Mouse (Mus musculus): ENCODE results near the gene Grk2.

Gene Grk2

DNA sequence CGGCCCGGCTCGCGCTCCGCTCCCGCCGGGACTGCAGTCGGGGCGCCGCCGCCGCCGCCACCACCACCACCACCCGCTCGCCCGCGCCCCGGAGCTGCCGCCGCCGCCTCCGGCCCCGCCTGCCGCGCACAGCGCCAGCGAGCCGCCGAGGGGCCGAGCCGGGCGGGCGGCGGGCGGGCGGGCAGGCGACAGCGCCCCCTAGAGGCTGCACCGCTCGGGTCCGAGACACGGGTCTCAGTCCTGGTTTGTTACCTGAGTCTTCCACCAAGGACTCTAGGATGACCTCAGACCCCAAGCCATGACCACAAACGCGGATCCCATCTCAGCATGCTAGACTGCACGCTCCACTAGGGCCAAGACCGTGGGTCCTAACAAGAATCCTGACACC, at the start of gene Grk2:
Gene Grk2 (minus strand): TSS at position 33 of the 388 bp plus-strand sequence.
- peak; percentile 75 for DNase-seq (ENCODE audit: inconsistent ontology term)

DNA sequence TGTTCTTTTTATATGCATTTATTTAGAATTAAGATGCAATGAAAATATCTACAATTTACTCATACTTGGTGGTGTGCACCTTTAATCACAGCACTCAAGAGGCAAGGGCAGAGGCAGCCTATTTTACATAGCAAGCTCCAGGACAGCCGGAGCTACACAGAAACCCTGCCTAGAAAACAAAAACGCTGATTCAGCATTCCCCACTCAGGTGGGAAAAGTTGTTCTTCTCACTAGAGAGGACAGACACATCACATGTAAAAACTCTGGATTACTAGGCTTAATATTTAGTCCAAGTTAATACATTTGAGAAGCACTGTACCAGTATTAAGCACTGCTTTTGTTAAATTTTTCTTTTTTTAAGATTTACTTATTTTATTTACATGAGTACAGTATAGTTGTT, 43.4 kb upstream of the Grk2 start:
- DNase-seq (ENCODE audit: inconsistent ontology term): no peak

DNA sequence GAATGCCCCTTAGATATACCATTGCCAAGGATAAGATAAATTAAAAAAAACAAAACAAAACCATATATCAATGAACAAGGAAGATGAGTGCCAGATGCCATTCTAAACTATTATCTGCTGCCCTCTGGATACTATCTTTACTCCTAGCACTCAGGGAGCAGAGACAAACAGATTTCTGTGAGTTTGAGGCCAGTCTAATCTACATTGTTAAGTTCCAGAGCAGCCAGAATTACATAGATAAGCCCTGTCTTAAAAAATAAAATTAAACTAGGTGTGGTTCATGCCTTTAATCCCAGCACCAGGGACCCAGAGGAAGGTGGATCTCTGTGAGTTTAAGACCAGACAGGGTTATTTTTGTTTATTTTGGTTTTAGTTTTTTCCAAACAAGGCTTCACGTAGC, 40.5 kb upstream of the Grk2 start:
- DNase-seq (ENCODE audit: inconsistent ontology term): no peak

DNA sequence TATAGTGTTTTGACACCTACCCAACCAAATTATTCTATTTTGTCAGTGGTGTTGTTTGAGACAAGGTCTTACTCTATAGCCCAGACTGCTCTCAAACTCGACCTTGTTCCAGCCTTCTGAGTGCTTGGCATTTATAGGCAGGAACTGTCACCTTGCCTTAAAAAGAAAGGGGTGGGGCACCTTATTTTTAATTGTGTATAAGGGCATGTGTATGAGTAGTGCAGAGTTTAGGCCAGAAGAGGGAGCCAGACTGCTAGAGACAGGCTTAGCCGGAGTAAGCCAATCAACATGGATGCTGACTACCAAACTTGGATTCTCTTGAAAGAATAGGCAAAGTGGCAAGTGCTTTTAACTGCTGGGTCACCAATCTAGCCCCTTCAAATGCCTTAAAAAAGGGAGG, 32.1 kb upstream of the Grk2 start:
- peak; percentile 42 for DNase-seq (ENCODE audit: inconsistent ontology term)

DNA sequence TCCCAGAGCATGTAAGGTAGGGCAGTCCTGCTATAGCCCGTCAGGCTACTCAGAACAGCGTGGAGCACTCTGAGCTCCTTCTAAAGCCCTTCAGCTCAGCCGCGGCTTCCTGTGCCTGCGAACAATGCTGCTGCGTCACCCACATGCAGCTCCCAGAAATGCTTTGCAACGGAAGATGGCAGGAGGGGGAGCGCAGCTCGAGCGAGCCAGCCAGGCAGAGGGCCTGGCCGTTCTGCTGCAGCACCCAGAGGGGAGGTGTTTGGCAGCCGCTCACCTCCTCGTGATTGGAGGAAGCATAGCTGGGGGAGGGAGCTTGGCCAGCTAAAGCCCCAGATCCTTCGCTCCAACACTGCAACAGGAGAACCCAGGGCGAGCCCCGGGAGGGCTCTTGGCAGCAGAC, 27.8 kb upstream of the Grk2 start:
- peak; percentile 96 for DNase-seq (ENCODE audit: inconsistent ontology term)

DNA sequence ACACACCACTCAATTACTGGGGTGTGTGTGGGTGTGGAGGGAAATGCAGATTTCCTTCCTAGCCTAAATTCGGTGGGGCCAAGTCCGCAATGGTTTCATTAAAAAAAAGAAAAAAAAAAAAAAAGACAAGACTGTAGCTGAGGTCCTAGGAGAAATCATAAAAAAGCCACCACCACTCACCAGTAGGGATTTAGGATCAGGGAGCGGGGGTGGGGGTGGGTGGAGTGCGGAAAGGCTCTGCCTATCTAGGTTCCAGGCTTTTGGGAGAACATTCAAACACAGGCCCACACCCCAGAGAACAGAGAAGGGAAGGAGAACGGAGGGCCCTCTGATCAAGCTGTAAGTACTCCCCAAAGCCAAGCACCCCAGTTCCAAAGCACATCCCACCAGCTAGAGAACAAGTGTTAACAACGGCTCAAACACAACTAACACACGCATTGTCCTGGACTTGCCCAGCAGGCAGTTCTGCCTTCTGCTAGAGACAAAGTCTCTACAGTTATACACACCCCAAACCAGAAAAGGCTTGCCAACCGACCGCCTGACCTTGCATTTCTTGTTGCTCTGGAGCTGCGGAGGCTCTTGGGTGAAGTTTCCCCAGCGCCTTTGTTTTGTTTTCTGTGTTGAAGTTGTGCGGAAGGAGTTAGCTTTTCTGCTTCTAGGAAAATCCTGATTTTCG, 27.2 kb upstream of the Grk2 start:
- DNase-seq (ENCODE audit: inconsistent ontology term): peak; percentile 52

DNA sequence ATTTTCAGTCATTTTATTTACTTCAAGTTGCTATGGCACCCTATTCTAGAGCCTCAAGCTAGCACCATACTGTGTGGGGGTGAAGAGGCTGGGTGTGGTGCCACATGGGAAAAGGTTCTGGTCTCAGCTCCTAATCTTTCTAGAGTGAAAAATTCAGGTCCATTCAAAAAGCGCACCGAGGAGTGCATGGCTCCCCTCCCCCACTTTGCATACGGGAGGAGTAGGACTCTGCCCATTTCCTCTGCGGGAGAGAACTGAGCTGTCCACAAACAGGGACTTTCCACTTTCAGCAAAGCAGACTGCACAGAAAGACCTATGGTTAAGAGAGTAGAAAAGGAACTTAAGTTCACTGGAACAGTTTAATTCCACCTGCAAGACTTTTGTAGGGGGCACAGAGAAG, 26.6 kb upstream of the Grk2 start:
- peak; percentile 56 for DNase-seq (ENCODE audit: inconsistent ontology term)

DNA sequence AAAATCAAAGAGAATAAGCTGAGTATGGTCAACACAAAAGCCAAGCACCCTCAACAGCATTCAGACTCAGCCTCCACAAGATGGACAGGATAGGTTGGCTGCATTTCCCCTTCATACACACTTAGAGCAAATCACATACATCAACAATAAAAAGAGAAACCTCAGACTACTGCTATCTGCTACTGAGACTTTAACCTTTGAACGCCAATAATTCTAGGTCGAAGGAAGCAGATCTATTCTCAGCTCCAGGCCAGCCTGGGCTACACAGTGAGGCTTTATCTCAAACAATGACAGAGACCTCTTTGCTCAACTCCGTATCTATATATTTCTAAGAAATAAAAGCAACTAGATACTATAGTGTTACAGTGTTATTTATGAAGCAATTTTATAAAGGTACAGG, 25.3 kb upstream of the Grk2 start:
- DNase-seq (ENCODE audit: inconsistent ontology term): no peak

DNA sequence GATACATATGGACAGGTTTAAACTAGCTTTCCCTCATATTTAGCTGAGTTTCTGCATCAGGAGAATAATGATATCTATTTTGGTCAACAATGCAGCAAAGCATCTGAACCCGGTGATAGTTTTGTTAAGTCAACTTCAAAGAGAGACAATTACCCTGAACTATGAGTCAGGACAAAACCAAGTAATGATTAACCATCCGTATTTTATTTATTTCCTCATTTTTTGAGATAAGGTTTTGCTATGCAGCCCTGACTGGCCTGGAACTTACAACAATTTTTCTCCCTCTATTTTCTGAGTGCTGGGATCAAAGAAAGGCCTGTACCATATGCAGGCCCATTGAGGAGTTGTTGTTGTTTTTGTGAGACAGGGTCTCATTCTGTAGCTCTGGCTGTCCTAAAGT, 24.6 kb upstream of the Grk2 start:
- DNase-seq (ENCODE audit: inconsistent ontology term): no peak

DNA sequence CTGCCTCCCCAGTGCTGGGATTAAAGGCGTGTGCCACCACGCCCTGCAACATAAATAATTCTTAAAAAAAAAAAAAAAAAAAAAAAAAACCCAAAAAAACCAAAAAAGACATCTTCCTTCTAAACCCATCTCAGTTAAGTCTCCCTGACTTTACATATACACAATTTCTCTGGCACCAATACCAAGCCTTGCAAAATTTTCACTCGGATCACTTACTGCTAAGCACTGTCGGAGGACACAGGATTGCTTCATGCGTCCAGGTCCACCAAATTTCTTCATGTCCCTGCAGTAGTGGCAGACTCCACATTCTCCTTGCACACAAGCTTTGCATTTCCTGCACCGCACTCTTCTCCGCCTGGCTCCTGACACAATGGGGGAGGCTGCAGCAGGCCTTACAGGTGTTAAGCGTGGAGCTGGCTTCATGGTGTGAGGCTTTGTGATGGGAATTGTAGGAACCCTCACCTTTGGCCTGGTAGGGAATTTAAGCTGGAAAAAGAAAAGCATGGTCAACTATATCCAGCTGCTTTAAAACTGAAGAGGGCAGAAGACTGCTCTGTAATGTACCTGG, 22.8 kb upstream of the Grk2 start:
- DNase-seq (ENCODE audit: inconsistent ontology term): no peak

DNA sequence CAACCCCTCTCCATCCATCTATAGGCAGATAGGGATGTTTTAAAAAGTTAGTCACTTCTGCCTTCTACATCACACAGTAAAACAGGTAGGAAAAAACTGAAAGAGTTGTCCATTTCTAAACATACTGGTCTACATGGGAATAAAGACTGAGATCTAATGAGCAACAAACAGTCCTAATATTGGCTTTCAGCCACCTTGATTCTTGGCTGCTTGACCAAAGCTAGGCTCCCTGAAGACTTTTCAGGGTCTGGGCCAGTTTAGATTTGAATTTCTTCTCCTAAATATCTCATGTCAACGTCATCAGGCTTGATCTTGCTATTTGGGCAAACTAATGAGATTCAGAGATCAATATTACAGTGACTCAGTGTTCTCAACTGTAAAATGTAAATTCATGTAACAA, 20.9 kb upstream of the Grk2 start:
- DNase-seq (ENCODE audit: inconsistent ontology term): no peak

DNA sequence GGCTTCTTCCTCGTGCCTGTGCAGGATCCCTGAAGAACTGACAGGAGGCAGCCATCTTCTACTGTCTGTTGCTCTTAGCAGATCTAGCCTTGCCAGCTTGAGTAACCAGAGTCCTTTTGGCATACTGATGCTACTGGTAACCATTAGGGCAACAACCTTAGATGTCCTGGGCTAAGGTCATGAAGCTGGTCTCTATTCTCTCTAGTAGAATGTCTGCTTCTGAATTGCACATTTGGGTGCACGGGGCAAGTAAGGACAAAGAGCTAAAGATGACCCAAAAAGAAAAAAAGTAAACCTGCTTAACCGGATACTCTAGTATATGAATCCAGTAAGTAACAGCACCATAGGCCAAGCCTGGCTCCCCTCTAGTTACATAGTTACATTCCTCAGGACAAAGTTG, 20.1 kb upstream of the Grk2 start:
- DNase-seq (ENCODE audit: inconsistent ontology term): no peak

DNA sequence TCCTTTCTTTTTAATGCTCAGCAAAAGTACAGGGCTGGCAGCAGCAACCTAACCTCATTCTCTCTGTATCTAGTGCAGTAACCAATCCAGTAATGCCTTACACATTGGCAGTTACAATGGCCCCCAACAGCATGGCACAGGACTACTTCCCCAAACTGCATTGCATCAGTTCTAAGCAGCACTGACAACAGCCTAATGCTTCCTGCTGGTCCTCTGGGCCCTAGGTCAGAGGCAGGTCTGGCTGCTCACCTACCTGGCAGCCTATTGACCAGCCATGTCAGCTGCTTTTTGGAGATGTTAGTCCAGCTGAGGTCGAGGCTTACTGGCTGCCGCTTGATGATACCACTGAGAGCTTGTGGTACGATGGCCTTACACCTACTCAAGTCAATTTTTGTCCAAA, 16.1 kb upstream of the Grk2 start:
- no peak for DNase-seq (ENCODE audit: inconsistent ontology term)

DNA sequence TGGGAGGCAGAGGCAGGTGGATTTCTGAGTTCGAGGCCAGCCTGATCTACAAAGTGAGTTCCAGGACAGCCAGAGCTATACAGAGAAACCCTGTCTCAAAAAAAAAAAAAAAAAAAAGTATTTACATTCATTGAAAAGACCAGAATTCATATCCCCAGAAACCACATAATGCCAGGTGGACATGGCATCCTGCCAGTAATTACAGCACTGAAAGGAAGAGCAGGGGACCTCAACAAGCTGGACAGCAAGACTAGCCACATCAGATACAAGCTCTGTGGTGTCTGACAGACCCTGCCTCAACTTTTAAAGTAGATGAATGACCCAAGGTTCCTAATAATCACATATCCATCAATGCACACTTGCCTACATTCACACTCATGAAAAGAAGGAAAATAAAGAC, 15.6 kb upstream of the Grk2 start:
- DNase-seq (ENCODE audit: inconsistent ontology term): no peak

DNA sequence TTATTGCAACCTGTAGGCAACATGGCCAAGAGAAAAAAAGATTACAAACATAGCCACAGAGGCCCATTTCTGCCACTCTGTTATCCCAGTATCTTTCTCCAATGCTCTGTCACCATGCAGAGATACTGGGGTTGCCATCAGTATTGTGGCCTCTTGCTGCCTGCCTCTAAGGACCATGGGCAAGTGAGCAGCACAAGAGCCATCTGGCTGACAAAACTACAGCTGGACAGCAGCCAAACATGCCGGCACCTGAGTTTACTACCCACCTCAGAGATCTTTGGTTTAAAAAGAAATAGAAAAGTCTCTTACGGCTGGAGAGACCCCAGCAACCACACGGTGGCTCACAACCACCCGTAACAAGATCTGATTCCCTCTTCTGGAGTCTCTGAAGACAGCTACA, 13.2 kb upstream of the Grk2 start:
- no peak for DNase-seq (ENCODE audit: inconsistent ontology term)

DNA sequence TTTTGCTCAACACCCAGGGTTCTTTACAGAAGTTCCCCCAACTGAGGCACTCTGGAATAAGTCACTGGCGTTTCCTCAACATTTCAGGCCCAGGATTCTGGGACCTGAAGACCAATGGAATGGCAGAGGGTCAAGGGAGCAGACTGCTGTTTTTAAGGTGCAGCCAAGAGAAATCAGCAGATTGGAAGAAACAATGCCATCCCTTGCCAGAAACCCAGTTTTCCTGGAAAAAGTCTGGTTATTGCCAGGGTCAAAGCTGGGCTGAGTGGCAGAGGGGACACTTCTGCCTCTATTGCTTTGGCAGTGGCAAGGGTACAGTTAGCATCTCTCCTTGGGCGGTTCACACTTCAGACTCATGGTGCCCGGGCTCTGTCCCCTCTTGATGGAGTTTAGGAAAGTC, 11.2 kb upstream of the Grk2 start:
- no peak for DNase-seq (ENCODE audit: inconsistent ontology term)

DNA sequence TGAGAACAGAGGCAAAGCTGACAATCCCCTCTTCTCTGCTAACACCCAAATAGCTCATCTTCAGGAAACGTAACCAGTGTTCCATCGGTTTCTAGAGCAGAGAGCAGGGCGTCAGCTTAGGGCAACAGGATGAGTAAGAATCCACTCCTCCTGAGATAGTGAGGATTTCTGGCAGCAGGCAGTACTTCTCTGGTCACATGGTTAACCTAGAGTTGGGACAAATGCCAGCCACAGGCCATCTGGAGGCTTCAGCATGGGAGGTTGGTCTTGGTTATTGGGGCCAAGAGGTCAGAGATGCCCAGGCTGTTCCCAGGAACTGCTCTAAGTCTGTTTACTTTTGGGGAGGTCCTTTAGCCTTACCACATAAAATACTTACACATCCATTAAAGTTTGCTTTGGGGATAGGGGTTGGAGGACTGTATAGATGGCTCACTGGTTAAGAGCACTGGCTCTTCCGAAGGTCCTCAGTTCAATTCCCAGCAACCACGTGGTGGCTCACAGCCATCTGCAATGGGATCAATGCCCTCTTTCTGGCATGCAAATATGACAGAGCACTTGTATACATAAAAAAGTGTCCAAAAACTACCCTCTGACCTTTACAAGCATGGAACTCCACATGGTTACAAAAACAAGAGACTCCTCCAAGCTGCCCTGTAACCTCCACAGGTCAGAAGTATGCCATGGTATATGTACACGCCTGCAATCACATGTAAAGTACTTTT, 9.4 kb upstream of the Grk2 start:
- DNase-seq (ENCODE audit: inconsistent ontology term): peak; percentile 51

DNA sequence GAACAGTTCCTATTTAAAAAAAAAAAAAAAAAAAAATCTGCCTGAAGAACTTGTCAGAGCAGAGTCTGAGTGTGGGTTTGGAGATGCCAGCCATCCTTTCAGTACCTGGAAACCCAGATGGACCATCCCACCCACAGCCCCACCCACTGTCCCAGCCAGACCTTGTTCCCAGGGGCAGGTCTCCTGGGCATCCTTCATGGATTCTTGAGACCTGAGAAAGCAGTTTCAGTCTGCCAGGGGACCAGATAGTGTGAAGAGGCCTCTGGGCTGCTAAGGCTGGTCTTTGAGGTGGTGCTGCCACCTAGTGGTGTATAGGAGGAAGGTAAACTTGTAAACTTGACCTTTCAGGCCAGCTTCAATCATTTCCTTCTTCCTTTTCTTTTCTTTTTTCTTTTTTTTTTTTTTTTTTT, 3.8 kb upstream of the Grk2 start:
- peak; percentile 58 for DNase-seq (ENCODE audit: inconsistent ontology term)

DNA sequence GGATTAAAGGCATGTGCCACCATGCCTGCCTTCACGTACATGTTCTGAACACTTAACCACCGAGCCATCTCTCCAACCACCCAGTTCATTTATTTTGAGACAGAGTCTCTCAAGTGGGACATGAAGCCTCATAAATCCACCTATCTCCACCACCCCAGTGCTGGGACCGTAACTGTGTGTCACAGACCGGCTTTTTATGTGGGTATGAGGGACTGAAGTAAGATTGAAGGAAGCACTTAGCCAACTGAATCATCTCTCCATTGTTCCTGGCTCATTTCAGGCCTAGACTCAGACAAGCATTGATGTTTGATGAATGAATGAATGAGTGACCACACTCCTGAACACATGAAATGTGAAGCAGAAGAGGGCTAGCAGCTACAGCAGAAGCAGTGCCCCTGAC, 3.3 kb upstream of the Grk2 start:
- DNase-seq (ENCODE audit: inconsistent ontology term): no peak

DNA sequence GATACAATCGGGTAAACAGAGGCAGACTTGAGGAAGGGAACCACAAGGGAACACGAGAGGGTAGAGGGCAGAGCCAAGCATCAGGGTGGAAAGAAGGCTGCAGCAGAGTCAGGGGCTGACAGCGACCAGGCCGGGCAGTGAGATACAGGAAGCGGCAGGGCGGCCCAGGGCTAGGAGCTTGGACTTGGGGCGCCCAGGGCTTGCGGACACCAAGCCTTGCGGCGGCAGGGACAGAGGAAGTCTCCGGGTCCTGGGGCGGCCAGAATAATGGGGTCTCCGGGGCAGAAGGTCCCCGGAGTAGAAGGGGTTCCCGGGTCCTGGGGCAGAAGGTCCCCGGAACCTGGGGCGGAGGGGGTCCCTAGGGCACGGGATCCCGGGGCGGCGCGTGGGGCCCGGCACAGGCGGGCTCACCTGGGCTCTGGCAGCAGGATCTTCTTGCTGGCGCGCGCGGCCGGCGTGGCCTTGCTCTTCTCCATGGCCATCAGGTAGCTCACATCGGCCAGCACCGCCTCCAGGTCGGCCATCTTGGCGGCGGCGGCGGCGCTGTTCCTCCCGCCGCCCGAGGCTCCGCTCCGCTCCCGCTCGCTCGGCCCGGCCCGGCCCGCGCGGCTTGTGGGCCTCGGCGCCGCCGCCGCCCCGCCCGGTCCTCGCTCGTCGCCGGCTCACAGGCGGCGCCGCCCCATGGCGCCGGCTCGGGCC, 382 bp downstream of the Grk2 start:
- peak; percentile 66 for DNase-seq (ENCODE audit: inconsistent ontology term)

DNA sequence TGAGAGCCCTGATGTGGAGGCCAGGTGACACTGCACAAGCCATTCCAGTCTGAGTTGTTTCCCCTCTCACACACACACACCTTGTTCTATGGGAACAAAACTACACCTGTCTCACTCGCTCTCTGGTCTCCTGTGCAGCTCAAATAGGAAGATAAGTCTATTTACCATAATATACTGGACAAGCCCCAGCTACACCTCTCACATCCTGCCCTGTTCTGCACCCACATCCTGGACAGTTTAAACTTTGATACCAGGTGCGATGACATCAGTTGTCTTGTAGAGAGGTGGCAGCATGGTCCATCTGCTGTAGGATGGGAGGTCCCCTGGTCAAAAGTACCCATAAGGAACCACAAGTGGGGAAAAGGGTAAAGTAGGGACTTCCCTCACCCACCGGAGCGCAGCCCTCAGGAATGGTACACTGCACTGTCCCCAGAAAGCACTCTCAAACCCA, 1.1 kb downstream of the Grk2 start:
- no peak for DNase-seq (ENCODE audit: inconsistent ontology term)

DNA sequence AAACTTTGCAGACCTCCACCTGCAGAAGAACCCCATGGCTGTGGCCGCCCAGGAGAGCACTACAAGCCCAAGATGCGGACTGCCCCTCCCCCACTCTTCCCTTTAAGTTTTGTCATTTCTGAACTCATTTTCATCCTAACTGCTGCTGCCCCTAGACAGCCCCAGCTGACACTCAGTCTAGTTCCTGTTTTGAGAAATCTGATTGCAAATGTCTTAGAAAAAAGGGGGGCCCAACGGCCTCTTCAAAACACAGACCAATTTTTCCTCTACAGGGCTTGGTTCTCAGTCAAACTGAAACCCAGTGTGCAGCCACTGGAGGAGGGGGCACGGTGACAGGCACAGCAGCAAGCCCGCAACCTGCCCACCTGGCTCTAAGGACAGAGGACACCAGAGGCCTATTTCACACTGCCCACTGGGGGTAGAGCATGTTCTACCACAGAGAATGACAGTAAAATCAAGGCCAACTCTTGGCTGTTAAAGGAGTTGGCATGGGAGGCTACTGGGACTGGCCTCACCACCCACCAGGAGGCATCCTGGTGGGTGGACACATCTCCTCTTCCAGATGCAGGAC, 1.7 kb downstream of the Grk2 start:
- DNase-seq (ENCODE audit: inconsistent ontology term): no peak
